Mouse (Mus musculus) left cerebral cortex, adult 11 months (tissue): ENCODE results near the gene Ccdc85c.

Experiments
- DNase-seq: peaks from one replicate; pipeline ENCODE4 v3.0.0; 2022; ENCODE audit warnings: low spot score

Ccdc85c gene

DNA sequence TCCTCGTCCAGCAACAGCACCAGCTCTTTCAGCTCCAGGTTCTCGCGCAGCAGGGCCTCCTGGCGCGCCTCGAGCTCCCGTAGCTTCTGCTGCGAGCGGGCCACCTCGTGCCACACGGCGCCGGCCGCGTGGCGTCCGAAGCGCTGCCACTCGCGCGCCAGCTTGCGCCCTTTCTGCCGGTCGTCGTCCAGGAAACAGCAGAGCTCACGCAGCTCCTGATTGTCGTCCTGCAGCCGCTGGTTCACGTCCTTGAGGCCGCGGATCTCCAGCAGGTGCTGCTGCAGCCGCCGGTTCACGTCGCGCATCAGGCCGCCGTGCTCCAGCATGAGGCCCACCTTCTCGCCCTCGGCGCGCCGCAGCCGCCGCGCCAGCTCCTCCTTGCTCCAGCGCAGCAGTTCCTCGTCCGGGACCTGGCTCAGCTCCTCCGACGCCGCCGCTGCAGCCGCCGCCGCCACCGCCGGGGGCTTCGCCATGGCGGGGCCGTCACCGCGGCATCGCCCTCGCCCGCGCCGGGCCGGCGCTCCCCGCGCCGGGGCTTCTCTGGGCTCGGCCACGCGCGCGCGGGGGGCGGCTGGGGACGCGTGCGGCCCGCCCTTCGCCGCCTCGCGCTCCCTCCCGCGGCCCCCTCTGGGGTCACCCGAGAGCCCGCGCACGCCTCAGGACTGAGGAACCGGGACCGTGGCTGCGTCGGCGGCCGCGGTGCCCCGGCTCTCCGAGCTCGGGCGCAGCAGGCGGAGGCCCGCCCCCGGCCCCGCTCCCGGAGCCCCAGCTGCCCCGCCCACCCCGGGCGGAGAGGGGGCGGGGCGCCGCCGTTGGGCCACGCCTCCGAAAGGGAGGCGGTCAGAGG, at the start of gene Ccdc85c:
Gene Ccdc85c, minus strand, starts transcription at position 765 of the 847 bp plus-strand sequence.
- no peak for DNase-seq

DNA sequence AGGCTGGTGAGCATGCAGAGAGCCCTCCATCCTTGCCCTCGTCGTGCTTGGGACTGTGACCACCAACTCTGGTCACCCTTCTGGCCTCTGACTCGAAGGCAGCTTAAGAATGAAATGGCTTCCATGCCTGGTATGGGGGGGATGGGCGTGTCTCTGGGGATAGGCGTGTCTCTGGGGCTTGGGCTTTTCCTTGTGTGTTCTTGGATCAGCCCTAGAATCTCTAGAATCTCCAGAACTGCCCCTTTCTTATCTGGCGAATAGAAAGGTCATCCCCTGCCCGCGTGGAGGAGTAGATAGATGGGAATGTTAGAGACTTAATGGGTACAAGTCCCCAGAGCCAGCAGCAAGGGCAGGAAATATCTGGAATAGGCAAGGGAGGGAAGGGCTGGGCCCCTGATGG, 44.9 kb upstream of the Ccdc85c start:
- no peak for DNase-seq

DNA sequence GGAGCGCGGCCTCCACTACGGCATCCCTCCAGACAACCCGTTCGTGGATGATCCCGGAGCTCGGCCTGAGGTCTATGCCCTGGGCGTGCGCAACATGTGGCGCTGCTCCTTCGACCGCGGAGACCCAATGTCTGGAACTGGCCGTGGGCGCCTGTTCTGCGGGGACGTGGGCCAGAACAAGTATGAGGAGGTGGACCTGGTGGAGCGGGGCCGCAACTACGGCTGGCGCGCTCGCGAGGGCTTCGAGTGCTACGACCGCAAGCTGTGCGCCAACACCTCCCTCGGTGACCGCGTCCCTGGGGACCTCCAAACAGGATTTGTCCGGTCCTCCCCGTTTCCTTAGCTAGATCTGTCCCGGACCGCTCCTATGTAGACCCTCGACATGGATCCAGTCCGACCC, 43.3 kb upstream of the Ccdc85c start:
- no peak for DNase-seq

DNA sequence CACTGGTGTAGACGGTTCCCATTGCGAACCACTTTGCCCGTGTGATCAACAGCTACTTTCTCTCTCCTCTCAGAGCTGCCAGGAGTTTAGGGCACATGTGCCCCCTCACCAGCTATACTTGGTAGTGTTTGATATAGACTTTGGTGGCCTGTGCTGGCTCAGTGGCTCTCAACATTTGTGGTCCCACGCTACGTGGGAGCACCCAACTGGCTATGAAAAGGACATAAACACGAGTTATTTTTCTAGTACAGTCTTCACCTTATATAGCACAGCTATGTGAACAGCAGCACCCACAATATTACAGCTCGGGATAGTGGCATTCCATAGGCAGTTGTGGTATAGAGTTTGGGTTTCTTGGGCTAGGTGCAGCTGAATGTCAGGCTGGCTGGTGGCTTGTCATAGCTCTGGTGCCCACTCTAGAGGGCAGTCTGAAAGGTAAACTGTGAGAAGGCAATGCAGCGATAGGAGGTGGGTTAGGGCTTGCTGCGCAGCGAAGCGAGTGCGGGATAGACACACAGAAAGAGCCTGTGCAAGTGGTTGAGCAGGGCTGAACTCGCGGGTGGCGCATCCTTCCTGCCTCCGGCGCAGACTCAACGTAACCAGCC, 42.7 kb upstream of the Ccdc85c start:
- DNase-seq, result no peak

- DNase-seq, result no peak
Observed at GRCm38 (mm10) chr12:108317201-108317738, 42.0 kb upstream of the Ccdc85c start.

- DNase-seq, result no peak
Observed at GRCm38 (mm10) chr12:108316655-108317054, 41.4 kb upstream of the Ccdc85c start.

- DNase-seq, result no peak
Observed at GRCm38 (mm10) chr12:108315818-108316217, 40.6 kb upstream of the Ccdc85c start.

DNA sequence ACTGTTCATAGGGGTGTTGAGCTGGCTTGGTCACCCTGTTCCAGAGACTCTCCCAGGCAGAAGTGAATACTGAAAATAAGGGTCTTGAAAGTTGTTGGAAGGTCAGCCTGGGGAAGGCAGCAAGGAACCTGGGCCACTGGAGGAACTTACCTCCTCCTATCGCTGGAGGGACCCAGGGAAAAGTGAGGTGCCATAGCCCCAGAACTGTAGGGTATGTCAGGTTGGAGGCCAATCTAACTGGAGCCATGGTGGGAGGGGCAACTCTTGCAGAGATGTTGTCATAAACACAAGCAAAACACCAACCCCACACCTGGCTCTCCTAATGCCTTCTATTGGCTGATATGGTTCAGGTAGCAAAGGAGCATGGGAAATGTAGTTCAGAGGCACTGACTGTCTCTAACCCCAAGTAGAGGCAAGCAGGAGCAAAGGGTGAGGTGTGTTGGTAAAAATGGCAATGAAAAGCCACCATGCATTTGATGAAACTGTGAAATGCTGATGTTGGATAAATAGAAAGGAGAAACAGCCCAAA, 38.1 kb upstream of the Ccdc85c start:
- DNase-seq, result no peak

DNA sequence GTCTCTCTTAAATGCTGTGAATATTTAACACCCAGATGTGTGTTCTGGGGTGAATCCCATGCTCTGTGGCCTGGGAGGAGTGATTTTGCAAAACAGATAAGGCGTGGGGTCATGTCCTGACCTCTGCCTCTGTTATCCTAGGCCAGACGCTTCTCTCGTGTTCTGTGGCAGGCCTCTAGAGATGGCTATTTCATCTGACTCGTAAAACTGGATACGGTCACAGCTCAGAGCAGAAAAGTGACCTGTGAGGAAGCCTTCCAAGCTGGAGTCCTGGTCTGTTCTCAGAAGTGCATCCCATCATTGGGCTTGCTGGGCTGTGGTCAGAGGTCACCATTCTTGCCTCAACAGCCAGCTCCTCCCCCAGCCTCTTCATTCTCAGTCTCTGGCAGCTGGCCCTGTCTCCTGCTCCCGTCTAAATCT, 37.2 kb upstream of the Ccdc85c start:
- DNase-seq, result no peak

- DNase-seq, result no peak
Observed at GRCm38 (mm10) chr12:108311741-108312290, 36.6 kb upstream of the Ccdc85c start.

DNA sequence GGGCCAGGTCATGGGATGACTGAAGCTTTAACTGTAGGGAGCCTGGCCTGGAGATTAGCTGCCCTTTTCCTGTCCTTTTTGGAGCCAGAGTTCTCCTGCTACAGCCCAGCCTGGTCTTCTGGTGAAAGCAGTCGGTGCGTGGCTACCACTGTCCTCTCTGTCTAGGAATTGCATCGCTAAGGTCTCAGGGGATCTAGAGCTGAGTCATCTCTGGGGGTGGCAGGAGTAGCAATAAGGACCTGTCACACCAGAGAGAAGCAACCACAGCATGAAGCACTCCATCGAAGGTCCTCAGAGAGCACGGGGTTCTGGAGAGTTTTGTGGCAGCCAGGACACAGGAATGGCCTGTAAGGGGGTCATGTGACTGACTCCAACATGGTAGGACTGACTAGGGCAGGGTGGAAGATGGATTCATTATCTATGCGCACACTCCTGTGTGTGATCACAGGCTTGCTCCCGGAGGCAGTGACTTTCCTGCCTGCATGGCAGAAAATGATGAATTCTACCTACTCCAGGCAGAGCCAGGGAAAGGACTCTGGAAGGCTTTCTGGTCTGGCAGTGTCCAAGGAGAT, 35.3 kb upstream of the Ccdc85c start:
- no peak for DNase-seq

DNA sequence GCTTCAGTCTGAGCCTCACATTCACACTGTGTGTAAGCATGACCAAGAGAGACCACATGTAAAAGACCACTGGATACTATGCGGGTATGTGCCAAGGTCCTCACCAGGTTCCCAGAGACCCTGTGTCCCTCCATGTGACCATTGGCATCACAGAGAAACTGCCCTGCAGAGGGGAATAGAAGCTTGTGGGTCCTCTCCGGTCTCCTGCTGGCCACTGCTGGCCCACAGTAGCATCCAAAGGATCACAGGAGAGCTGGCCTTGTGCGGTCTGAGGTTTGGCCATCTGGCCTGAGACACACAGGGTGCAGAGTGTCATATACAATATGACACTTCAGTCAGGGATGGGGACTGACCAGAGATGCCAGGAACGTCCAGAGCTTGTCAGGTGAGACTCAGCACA, 34.8 kb upstream of the Ccdc85c start:
- DNase-seq, result no peak

- DNase-seq, result no peak
Observed at GRCm38 (mm10) chr12:108309116-108309794, 34.0 kb upstream of the Ccdc85c start.

DNA sequence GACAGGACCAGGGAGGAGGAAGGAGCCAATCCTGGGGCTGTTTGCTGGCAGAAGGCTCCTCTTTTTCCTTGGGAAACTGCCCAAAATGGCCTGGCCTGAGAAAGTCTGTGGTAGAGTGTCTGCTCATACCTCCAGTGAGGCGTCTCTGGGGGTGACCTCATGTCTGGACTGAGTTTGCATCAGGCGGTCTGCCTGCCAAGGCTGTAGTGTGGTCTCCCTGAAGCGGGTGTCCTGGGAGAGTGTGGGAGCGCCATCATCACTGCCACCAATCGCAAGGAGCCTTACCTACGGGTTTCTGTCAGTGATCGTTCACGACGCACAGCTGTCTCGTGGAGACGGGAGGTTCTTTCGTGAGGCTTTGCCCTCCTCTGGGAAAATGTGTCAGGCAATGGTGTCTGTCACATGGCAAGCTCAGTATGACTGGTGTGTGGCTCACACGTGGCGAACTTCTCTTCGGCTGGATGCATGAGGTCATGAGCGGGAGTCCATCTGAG, 33.2 kb upstream of the Ccdc85c start:
- DNase-seq, result no peak

DNA sequence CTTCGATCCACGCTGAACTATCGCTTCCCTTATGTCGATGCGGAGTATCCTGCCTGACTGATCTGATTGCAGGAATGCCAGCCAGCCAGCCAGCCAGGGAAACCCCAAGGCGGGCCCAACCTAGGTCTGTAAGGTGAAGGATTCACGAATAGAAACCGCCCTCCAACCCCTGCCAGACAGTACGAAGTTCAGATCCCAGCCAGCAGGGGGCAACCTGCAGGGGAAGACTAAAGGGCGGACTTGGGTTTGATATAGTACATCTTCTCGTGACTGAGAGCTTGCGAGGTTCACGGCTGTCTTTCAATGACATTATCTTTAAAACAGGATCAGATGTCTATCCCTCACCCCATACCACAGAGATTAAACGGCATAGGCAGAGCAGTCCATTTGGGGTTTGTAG, 32.3 kb upstream of the Ccdc85c start:
- DNase-seq, result no peak

DNA sequence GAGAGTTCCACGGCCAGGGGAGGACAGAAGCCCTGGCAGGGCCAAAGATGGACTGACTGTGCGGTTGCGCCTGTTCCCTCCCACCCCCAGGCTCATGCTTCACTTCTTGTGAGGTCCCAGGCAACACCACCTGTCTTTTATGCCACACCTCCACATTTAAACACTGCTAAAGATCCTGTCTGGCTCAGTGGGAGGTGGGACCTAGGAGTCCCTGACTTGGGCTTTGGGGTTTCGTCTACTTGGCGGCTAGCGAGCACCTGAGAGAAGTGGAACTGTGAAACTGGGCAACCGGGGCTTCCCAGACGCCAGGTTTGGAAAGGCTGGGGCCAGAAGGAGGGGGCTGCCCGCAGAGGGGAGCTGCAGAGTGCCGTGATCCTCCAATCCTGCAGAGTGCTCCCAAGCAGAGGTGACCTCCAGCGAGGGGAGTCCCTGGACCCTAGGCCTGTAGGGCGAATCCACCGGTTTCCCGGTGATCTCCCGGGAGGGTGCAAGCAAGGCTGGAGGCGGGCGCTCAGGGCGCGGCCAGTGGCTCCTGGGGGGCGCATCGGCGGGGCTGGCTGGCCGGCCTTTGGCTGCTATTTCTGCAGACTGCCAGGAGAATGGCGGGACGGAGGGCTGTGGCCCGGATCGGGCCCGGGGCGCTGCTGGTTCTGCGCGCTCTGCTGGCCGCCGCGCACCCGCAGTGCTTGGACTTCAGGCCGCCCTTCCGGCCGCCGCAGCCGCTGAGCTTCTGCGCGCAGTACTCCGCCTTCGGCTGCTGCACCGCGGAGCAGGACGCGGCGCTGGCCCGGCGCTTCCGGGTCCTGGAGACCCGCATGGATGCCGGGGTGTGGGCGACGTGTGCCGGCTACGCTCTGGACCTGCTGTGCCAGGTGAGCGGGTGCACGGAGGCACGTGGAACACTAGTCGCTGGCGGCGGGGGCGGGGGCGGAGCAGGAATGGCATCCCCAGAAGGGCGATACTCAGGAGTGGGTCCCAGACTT, 30.9 kb upstream of the Ccdc85c start, which contains the start of gene Hhipl1:
Gene Hhipl1, plus strand, starts transcription at position 459 of the 983 bp plus-strand sequence.
- no peak for DNase-seq

DNA sequence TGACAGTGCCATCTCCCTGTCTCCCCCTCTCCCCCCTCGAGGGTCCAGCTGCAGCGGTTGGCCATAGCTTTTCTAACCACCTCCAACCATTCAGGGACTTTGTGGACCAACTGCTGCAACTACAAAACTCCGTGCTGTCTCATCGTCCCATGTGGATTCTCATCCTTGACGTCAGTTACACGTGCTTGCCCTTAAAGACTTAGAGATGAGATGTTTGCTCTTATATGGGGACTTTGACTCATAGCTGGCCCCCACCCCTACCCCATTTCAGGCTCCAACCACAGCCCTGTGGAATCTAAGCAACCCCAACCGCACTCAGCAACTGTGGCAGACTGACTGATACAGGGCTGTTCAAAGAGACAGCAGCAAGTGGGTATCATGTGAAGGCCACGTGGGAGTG, 29.9 kb upstream of the Ccdc85c start:
- no peak for DNase-seq

GRCm38 (mm10) chr12:108303778-108304365, 28.6 kb upstream of the Ccdc85c start:
- no peak for DNase-seq

- no peak for DNase-seq
Observed at GRCm38 (mm10) chr12:108301006-108301405, 25.8 kb upstream of the Ccdc85c start.

GRCm38 (mm10) chr12:108297033-108297432, 21.8 kb upstream of the Ccdc85c start:
- no peak for DNase-seq
